Mouse (Mus musculus): ENCODE measurements around the gene Il16.

DNA sequence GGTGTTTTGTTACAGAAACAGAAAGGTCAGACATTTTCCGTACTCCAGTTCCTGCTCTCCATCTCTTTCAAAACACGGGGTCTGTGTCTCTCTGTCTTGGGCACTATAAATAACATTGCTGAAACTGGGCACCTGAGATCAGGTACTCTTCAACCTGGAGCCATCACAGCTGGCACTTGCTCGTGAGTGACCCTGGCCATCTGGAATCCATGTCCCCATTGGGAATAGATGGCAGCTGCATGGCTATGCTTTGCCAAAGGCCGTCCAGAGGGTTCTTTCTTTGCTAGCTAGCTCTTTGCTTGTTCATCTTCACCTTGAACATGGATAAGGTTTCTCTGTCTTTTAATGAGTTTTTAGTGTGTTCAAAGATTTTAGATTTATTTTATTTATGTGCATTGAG lies 35.4 kb upstream of the Il16 start:
- TF ChIP-seq GATA1 (IDR thresholded peaks at IDR 0.05; ENCODE audit: low read length) (no peak), TAL1 (IDR thresholded peaks at IDR 0.05; ENCODE audit: low read length) (no peak)
